Mouse (Mus musculus): Measurements from ENCODE around the gene Slc26a11.

The Slc26a11 gene

DNA sequence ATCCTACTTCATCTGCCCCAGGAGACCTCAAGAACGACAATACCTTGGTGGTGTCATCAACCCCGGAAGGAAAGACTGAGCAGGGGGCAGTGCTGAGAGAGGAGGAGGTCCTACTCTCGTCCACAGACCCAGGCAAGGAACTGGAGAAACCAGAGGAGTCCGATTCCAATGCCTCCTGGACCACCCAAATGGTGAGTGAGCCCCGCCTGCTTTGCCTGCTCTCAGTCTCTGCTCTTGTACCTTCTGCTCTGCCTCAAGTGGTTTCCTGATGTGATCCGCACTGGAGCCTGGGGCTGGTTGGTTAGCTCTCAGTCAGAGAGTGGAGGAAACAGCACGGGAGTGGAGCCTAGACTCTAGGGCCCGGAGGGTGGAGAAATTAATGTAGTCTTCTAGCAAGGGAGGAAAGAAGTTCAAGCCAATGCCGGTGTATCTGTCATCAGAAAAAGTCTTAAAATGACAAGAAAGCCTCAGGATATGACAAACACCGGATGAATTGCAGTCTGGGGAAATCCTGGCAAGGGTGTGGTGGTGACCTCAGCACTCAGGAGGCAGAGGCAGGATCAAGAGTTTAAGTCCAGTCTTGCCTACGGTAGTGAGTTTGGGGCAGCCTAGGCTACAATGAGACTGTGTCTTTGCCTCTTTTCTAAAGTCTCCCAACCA is 47.3 kb downstream of the Slc26a11 start:
- in situ Hi-C loops (cut with MseI, MboI): loop anchor here in 1 of 2 experiments (5.0 kb wide), 1 partner anchor 35 kb away; no protein-coding TSS in a partner anchor

GRCm38 (mm10) chr11:119404627-119405026 is 49.3 kb downstream of the Slc26a11 start:
- in situ Hi-C loops (cut with MseI, MboI): loop anchor here in 1 of 2 experiments (5.0 kb wide), 1 partner anchor 37 kb away; no protein-coding TSS in a partner anchor

DNA sequence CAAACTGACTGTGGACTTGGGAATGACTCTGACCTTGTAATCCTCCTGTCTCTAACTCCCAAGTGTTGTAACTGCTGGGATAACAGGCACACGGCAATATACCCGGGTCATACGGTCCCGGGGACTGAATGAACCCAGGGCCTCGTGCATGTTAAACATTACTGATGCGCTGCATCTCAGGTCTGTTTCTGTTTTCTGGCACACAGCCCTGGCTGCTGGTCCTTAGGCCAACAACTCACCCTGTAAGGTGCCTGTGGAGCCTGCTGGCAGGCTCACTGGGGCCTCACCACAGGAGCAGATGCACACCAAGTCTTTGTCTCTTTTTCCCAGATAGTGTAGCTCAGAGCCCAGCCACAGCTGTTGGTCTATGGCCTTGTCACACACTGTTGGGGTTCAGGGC is 52.0 kb downstream of the Slc26a11 start:
- in situ Hi-C loops (cut with MseI, MboI): no loop called here

GRCm38 (mm10) chr11:119407977-119408376 is 52.6 kb downstream of the Slc26a11 start:
- in situ Hi-C loops (cut with MseI, MboI): no loop called here

DNA sequence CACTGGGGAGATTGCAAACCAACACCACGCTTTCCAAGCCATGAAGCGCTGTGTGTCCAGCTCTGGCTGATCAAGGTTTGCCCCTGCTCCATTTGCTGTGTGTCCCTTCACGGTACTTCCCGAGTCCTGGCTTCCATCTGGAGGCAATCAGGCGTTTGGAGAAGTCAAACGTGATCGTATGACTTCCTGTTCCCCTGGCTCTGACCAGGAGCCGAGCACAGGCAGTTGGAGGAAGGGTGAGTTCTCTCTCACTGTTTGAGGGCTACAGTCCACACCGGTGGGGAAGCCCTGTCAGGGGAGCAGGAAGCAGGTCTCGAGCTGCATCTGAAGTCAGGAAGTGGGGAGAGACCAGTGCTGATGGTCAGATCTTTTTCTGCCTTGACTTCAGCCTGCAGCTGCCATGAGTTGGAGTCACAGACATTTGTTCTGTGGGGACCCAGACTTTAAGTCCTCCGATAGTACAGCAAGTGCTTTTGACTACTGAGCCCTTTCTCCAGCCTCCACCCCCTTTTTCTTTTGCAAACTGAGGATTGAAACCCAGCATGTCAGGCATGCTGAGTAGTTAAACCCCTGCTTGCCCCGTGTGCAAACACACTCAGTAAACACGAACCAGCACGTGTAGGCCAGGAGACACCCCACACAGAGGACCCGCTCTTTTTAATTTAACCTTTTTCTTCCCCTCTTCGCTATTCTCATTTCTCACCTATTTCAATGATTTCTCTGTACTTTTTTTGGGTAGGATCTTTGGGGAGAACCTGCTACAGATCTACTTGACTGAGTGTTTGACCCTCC is 64.2 kb downstream of the Slc26a11 start:
- in situ Hi-C loops (cut with MseI, MboI): no loop called here

- in situ Hi-C loops (cut with MseI, MboI): no loop called here
Measured at GRCm38 (mm10) chr11:119420426-119420825, 65.1 kb downstream of the Slc26a11 start.

DNA sequence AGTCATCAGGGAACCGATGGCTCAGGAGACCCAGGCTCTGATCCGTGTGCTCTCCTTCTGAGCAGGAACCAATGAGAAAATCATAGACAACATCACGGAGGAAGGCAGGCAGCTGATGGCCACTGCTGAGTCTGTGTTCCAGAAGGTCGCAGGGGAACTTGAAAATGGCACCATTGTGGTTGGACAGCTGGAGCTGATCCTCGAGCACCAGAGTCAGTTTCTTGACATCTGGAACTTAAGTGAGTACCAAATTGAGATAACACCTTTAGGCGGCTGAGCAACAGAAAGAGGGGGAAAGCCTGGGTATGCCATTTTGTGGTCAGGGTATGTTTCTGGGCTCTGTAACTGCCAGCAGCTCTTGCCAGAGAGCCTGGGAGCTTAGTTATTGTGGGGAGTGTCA is 72.1 kb downstream of the Slc26a11 start:
- in situ Hi-C loops (cut with MseI, MboI): no loop called here

- in situ Hi-C loops (cut with MseI, MboI): no loop called here
Measured at GRCm38 (mm10) chr11:119427986-119428385, 72.6 kb downstream of the Slc26a11 start.

DNA sequence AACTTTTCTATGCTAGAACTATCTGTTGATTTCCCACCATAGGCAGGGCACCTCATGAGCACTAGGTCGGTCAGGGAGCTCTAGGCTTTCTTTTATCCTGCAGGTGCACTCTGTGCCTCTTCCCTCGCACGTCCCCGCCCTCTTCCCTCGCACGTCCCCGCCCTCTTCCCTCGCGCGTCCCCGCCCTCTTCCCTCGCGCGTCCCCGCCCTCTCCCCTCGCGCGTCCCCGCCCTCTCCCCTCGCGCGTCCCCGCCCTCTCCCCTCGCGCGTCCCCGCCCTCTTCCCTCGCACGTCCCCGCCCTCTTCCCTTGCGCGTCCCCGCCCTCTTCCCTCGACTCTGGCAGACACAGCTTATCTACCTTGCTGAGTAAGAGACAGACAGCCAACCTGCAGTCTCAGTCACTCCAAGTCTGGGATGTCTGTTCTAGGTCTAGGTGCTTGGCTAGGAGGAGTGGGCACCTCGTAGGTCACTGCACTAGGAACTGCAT is 73.3 kb downstream of the Slc26a11 start:
- in situ Hi-C loops (cut with MseI, MboI): no loop called here

Data from mouse trophoblast stem cell (cell line).